Mouse (Mus musculus) urinary bladder, postnatal 36 days (tissue): ENCODE results near the gene Klc3.

ENCODE experiments used
- DNase-seq, 2 experiments: peaks; one replicate each; pipeline ENCODE4 v3.0.0; 2022; ENCODE audit warnings: low spot score in 2 of 2, mixed read lengths in 1 of 2

Klc3 gene

GRCm38 (mm10) chr7:19360944-19361343, 43.0 kb downstream of the Klc3 start:
- DNase-seq = peak; percentile 92 to 94

- peak; percentile 80 to 84 for DNase-seq
Measured at GRCm38 (mm10) chr7:19359892-19360641, 43.8 kb downstream of the Klc3 start.

GRCm38 (mm10) chr7:19359299-19359891, 44.5 kb downstream of the Klc3 start, which contains the start of the genes Cd3eap and Ppp1r13l:
Gene Cd3eap, minus strand, starts transcription at chr7:19359483.
Gene Ppp1r13l, plus strand, starts transcription at chr7:19359749.
- DNase-seq = peak; percentile 75 to 85

GRCm38 (mm10) chr7:19358634-19359033, 45.3 kb downstream of the Klc3 start:
- DNase-seq = no peak

GRCm38 (mm10) chr7:19357381-19358375, 46.2 kb downstream of the Klc3 start:
- DNase-seq = no peak

- DNase-seq = no peak
Measured at GRCm38 (mm10) chr7:19356311-19356710, 47.6 kb downstream of the Klc3 start.

GRCm38 (mm10) chr7:19354991-19355390, 48.9 kb downstream of the Klc3 start:
- no peak for DNase-seq

- DNase-seq = no peak
Measured at GRCm38 (mm10) chr7:19350221-19350620, 53.7 kb downstream of the Klc3 start.

GRCm38 (mm10) chr7:19349188-19349915, 54.6 kb downstream of the Klc3 start:
- no peak for DNase-seq

GRCm38 (mm10) chr7:19344938-19345471, 58.9 kb downstream of the Klc3 start:
- peak; percentile 92 to 95 for DNase-seq
